Mouse (Mus musculus): ENCODE results near the gene Tmem151b.

Tmem151b gene

GRCm38 (mm10) chr17:45543115-45543514 is 6.4 kb downstream of the Tmem151b start:
- DNase-seq, result no peak

- DNase-seq, result no peak
These were observed 6.8 kb downstream of the Tmem151b start for GRCm38 (mm10) chr17:45542705-45543104.

- no peak for DNase-seq
These were observed 7.3 kb downstream of the Tmem151b start for GRCm38 (mm10) chr17:45542129-45542528.

GRCm38 (mm10) chr17:45539664-45540063 is 9.8 kb downstream of the Tmem151b start:
- no peak for DNase-seq

GRCm38 (mm10) chr17:45538394-45538793 is 11.1 kb downstream of the Tmem151b start:
- DNase-seq, result no peak

- no peak for DNase-seq
These were observed 13.2 kb downstream of the Tmem151b start for GRCm38 (mm10) chr17:45536264-45536663.

GRCm38 (mm10) chr17:45532896-45533295 is 16.6 kb downstream of the Tmem151b start:
- DNase-seq, result no peak

GRCm38 (mm10) chr17:45530346-45530782 is 19.1 kb downstream of the Tmem151b start:
- DNase-seq, result no peak

GRCm38 (mm10) chr17:45526571-45526970 is 22.9 kb downstream of the Tmem151b start:
- DNase-seq, result no peak

GRCm38 (mm10) chr17:45524961-45525360 is 24.5 kb downstream of the Tmem151b start:
- no peak for DNase-seq

GRCm38 (mm10) chr17:45523263-45523662 is 26.2 kb downstream of the Tmem151b start, which contains the start of gene Tcte1:
Gene Tcte1 (plus strand): TSS chr17:45523434.
- DNase-seq, result no peak

- DNase-seq, result no peak
These were observed 29.3 kb downstream of the Tmem151b start for GRCm38 (mm10) chr17:45520136-45520535.

GRCm38 (mm10) chr17:45518766-45519475 is 30.6 kb downstream of the Tmem151b start:
- DNase-seq, result no peak

- DNase-seq, result no peak
These were observed 31.8 kb downstream of the Tmem151b start for GRCm38 (mm10) chr17:45517549-45518215.

- no peak for DNase-seq
These were observed 32.3 kb downstream of the Tmem151b start for GRCm38 (mm10) chr17:45517135-45517534.

- peak in 1 of 2 experiments; percentile 52 for DNase-seq
These were observed 33.0 kb downstream of the Tmem151b start for GRCm38 (mm10) chr17:45516488-45516887.

- no peak for DNase-seq
These were observed 33.7 kb downstream of the Tmem151b start for GRCm38 (mm10) chr17:45515806-45516205.

- no peak for DNase-seq
These were observed 34.2 kb downstream of the Tmem151b start for GRCm38 (mm10) chr17:45515204-45515726.

GRCm38 (mm10) chr17:45511757-45512156 is 37.7 kb downstream of the Tmem151b start:
- no peak for DNase-seq

GRCm38 (mm10) chr17:45510871-45511270 is 38.6 kb downstream of the Tmem151b start:
- DNase-seq, result no peak

GRCm38 (mm10) chr17:45506700-45507189 is 42.7 kb downstream of the Tmem151b start, which contains the start of gene Aars2:
Gene Aars2 (plus strand): TSS chr17:45506841.
- peak; percentile 85 to 93 for DNase-seq

GRCm38 (mm10) chr17:45505941-45506465 is 43.5 kb downstream of the Tmem151b start:
- DNase-seq, result no peak

GRCm38 (mm10) chr17:45503301-45503973 is 46.0 kb downstream of the Tmem151b start:
- no peak for DNase-seq

Measured in thymus, adult 18-20 months (tissue).